Mouse (Mus musculus): Measurements from ENCODE around the gene Lama1.
A peak's percentile ranks its signal among the peaks of the same experiment; 100 is the strongest.
"Not testable (repeated sequence)": the region's sequence is repeated elsewhere in the genome, so short reads cannot be mapped to it uniquely, and the experiment has no call there.

The Lama1 gene

GRCm38 (mm10) chr17:67837351-67838090 is 140.5 kb downstream of the Lama1 start:
- peak; percentile 36 for DNase-seq (ENCODE audit: low spot score)

GRCm38 (mm10) chr17:67838948-67839347 is 141.9 kb downstream of the Lama1 start:
- DNase-seq (ENCODE audit: low spot score), result no peak

- DNase-seq (ENCODE audit: low spot score), result not testable (repeated sequence)
Measured at GRCm38 (mm10) chr17:67841494-67841893, 144.4 kb downstream of the Lama1 start.

DNA sequence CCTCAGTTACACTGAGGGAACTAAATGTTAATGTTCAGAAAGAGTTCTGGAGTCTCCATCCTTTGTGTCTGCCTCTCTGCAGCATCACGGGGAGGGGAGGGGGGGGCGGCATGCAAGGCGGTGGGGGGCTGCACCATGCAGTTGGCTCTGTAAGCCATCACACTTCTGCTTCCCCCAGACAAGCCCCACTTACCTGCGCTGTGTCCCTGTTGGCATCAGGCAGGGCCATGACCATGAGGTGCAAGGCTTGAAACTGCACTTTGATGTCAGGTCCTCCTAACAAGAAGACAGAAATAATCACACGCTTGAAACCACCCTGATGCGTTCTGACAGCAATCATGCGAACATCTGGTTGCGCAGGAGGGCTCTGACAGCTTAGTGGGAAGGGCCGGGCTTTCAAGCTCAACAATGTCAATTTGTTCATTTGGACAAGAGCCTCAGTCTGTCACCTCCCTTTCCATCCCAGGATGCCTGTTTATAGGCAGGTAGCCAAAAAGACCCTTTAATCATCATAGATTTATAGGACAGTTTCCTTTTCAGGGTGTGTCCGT is 164.1 kb downstream of the Lama1 start:
- DNase-seq (ENCODE audit: low spot score), result no peak

GRCm38 (mm10) chr17:67861744-67862535 is 164.9 kb downstream of the Lama1 start:
- DNase-seq (ENCODE audit: low spot score), result peak; percentile 39

- no peak for DNase-seq (ENCODE audit: low spot score)
Measured at GRCm38 (mm10) chr17:67864363-67864762, 167.3 kb downstream of the Lama1 start.

DNA sequence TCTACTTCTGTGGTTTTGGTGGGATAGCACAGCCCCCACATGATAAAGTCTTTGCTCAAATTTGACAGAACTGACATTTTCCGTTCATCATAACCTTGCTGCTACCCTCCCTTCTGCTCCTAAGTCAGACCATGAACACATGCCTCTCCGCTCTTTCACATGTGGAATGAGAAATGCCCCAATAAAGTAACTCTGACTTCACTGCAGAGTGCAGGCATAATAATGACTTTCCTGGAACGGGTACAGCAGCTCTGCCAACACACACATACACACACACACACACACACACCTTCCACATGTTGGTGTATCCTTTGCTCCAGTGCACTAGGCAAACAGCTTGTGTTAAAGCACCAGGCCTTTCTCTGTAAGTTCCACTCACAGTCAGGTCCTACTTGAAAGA is 167.9 kb downstream of the Lama1 start:
- DNase-seq (ENCODE audit: low spot score), result no peak

DNA sequence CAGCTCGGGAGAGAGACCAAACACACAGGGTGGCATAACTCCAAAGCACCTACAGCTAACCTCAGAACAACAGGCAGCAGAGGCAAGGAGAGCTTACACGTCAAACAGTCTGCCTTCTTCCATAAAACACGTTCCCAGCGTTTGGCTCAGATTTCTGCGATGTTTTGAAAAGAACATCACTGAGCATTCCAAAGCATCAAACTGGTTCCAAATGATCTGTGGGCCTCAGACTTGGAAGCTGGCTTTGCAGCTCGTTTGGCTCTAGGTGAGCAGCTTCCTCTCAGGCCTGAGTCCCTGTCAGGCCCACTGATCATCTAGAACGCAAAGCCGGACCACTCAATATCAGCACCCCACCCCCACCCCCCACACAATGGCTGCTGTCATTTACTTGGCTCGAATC is 169.0 kb downstream of the Lama1 start:
- no peak for DNase-seq (ENCODE audit: low spot score)

DNA sequence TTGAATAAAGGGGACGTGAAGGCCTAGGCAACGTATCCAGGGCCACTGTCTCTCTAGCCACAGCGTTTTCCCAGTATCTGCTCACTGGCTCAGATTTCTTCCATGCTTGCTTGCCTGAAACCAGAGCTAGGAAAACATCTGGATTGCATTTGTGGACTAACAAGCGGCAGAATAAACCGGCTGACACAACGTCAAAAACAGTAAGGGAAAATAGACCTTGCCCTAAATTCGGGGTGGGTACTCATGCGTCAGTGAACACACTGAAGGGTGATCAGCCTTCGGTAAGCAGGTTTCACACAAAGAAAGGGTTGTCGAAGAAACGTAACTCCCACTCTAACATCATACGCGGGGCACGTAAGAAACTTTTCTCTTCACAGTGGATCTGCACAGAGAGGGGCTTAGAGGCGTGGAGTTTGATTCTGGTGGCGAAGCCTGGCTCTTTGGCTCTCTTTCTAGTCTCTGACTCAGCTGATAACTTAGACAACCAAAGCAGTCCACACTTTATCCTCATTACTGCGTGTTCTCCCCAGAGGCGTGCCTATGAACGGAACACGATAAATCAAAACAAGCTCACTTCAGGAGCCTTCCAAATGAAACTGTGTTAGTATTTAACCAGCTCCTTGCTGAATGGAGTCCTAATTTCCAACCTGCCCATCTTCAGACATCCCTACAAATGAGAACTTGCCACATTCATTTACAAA is 169.6 kb downstream of the Lama1 start:
- no peak for DNase-seq (ENCODE audit: low spot score)

DNA sequence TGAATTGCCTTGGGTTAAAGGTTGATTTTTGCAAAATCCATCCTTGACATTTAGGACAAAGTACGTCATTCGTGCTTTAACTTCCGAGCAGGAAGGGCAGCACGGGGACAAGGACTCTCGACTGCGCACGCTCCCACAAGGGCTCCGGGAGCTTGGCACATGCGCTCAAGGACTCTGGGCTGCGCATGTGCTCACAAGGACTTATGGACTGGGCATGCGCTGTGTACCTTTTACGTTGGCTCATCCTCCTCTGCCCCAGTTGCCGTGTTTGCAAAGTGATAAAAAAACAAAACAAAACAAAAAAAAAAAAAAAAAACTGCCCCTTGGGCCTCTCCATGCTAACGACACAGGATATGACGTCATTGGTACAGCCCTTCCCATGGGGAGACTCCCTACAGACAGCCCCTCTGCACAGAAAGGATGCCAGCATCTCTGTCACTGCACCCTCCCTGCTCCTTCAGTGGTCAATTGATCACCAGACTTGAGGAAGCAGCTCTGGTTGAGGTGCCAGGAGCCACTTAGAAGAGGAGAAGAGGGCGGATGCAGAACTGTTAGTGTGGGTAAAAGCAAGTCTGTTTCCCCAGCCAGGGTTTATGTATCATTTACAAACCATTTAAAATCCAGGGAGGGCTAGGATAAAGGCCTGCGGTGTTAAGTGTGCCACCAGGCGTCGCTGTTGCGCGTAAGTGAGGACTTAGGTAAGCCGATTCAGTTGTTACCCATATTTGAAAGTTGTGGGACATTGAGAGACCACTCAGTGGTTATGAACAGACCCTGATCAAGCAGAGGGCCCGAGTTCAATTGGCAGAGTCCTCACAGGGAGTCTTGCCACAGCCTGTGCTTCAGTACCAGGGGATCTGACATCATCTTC is 172.9 kb downstream of the Lama1 start:
- peak; percentile 8 for DNase-seq (ENCODE audit: low spot score)
